Mouse (Mus musculus): ENCODE measurements around the gene Fryl. TPM values are rescaled to one million over a fixed set of nuclear protein-coding genes. Genes with fewer than 3 reads are reported as not detected.

Fryl gene
- polyA plus RNA-seq, 1 experiment from 2014 or later = 24.2 TPM

DNA sequence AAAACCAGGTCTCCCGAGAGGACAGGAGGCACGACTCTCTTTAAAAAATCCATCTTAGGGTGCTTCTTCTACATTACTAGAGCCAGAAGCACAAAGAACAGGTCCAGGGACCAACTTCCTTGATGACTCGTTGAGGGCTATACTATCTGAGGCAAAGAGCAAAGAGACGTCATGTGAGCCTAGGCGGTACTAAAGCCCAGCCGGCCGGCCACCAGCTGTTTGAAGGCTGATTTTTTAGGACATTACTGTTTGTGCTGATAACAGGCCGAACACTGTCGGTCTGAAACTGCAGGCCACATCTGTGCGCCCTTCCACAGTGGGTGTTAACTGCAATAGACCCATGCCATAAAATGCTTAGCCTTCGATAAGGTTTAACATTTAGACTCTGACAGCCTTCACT lies 64.7 kb downstream of the Fryl start:
- Histone ChIP-seq H3K27me3 (ENCODE audit: control insufficient read depth, insufficient read depth, low read length) (no peaks in the 10 kb centered on the region), H3K4me3 (ENCODE audit: low read depth, low read length) (no peak overlapping the region), H3K27ac (replicated peaks; ENCODE audit: low read depth, low read length) (no peak overlapping the region), H3K36me3 (ENCODE audit: control insufficient read depth, insufficient read depth, low read length) (0 out of 2 replicates have a peak, but pooled peaks cover 2% of the 10 kb centered on the region), H3K9me3 (ENCODE audit: control insufficient read depth, low read length) (no peaks in the 10 kb centered on the region), H3K9ac (ENCODE audit: low read length) (no peak overlapping the region), H3K4me1 (ENCODE audit: control insufficient read depth, insufficient read depth, low read length) (0 out of 2 replicates have a peak, but pooled peaks cover 6% of the 10 kb centered on the region), H3K4me2 (ENCODE audit: low read depth, severe bottlenecking) (no peak overlapping the region)
- WGBS = 66% methylated on average over 11 of the region's 11 CpGs
- DNase-seq (ENCODE audit: low spot score) (no peak), ATAC-seq (ENCODE audit: insufficient number of reproducible peaks, low FRiP score, low TSS enrichment, low read depth) (no peak)

DNA sequence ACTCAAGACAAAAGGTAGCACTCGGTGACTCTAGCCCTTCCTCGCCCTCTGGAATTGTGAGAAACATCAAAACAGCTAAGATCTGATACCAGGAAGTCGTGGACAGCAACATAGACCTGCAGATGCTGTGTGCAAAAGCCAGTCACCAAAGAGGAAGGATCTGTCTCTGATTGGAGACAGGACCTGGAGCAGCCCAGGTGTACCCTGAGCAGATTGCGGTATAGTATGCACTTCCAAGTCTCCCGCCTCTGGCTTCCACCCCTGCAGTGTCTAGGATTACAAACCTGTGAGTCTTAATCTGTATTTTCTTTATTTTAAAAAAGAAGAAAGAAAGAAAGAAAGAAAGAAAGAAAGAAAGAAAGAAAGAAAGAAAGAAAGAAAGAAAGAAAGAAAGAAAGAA lies 66.3 kb downstream of the Fryl start:
- no peak overlapping the region for H3K4me2 ChIP-seq (ENCODE audit: low read depth, severe bottlenecking)
- DNase-seq (ENCODE audit: low spot score) (no peak), ATAC-seq (ENCODE audit: insufficient number of reproducible peaks, low FRiP score, low TSS enrichment, low read depth) (no peak)
- H3K9me3 ChIP-seq (ENCODE audit: control insufficient read depth, low read length) = no peaks in the 10 kb centered on the region
- H3K4me1 ChIP-seq (ENCODE audit: control insufficient read depth, insufficient read depth, low read length) = 0 out of 2 replicates have a peak, but pooled peaks cover 6% of the 10 kb centered on the region
- WGBS = 84% methylated on average over 5 of the region's 5 CpGs
- no peak overlapping the region for H3K27ac ChIP-seq (replicated peaks; ENCODE audit: low read depth, low read length)
- no peak overlapping the region for H3K9ac ChIP-seq (ENCODE audit: low read length)
- no peaks in the 10 kb centered on the region for H3K27me3 ChIP-seq (ENCODE audit: control insufficient read depth, insufficient read depth, low read length)
- H3K4me3 ChIP-seq (ENCODE audit: low read depth, low read length) = no peak overlapping the region
- H3K36me3 ChIP-seq (ENCODE audit: control insufficient read depth, insufficient read depth, low read length) = 0 out of 2 replicates have a peak, but pooled peaks cover 2% of the 10 kb centered on the region

DNA sequence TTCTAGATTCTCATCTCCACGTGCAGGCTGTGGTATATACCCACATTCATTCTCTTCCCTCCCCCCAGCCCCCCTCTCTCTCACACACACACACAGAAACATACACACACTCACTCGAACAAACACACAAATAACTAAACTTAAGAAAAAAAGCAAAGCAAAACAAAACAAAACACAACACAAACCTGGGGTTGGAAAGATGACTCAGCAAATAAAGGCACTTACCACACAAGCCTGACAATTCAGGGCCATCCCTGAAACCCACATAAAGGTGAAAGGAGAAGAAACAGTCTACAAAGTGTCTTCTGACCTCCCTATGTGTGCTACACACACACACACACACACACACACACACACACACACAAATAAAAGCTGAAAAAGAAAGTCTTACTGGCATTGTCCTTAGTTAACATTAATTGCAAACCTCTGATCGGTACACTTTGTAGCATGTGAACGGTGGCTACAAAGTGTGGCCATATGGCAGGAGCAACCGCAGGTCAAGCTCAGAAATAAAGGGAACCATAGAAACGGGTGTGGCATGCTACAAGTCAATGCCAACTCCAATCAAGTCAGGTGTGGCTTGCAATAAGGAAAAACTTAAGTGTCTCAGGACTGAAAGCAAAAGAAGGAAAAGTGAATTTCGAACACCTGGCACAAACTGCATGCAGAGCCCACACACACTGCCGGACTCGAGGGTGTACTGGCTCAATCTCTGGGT lies 66.8 kb downstream of the Fryl start:
- no peak overlapping the region for H3K27ac ChIP-seq (replicated peaks; ENCODE audit: low read depth, low read length)
- ATAC-seq (ENCODE audit: insufficient number of reproducible peaks, low FRiP score, low TSS enrichment, low read depth) (no peak), DNase-seq (ENCODE audit: low spot score) (no peak)
- H3K36me3 ChIP-seq (ENCODE audit: control insufficient read depth, insufficient read depth, low read length) = 0 out of 2 replicates have a peak, but pooled peaks cover 2% of the 10 kb centered on the region
- 79% methylated on average over 9 of the region's 9 CpGs for WGBS
- no peaks in the 10 kb centered on the region for H3K27me3 ChIP-seq (ENCODE audit: control insufficient read depth, insufficient read depth, low read length)
- no peaks in the 10 kb centered on the region for H3K9me3 ChIP-seq (ENCODE audit: control insufficient read depth, low read length)
- no peak overlapping the region for H3K4me2 ChIP-seq (ENCODE audit: low read depth, severe bottlenecking)
- H3K4me3 ChIP-seq (ENCODE audit: low read depth, low read length) = no peak overlapping the region
- H3K9ac ChIP-seq (ENCODE audit: low read length) = no peak overlapping the region
- H3K4me1 ChIP-seq (ENCODE audit: control insufficient read depth, insufficient read depth, low read length) = 0 out of 2 replicates have a peak, but pooled peaks cover 6% of the 10 kb centered on the region

DNA sequence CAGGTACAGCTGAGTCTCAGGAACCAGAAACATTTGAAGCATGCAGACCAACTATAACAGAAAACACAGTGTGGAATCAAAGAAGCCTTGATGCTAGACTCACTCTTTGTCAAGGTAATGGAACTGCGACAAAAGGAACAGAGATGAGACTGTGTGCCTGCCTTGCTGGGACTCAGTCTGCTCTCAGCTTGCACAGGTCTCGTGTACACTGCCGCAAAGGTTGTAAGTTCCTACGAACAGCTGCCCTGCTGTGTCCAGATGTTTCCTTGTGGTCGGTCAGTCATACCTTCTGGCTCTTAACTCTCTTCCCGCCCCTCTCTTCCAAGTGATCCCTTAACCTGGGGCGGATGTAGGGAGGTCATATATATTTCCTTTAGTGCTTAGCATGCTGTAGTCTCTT lies 67.8 kb downstream of the Fryl start:
- 0 out of 2 replicates have a peak, but pooled peaks cover 6% of the 10 kb centered on the region for H3K4me1 ChIP-seq (ENCODE audit: control insufficient read depth, insufficient read depth, low read length)
- no peak overlapping the region for H3K9ac ChIP-seq (ENCODE audit: low read length)
- H3K4me2 ChIP-seq (ENCODE audit: low read depth, severe bottlenecking) = no peak overlapping the region
- no peaks in the 10 kb centered on the region for H3K9me3 ChIP-seq (ENCODE audit: control insufficient read depth, low read length)
- no peak overlapping the region for H3K4me3 ChIP-seq (ENCODE audit: low read depth, low read length)
- ATAC-seq (ENCODE audit: insufficient number of reproducible peaks, low FRiP score, low TSS enrichment, low read depth) = no peak
- WGBS = 58% methylated on average over 7 of the region's 7 CpGs
- no peaks in the 10 kb centered on the region for H3K36me3 ChIP-seq (ENCODE audit: control insufficient read depth, insufficient read depth, low read length)
- H3K27me3 ChIP-seq (ENCODE audit: control insufficient read depth, insufficient read depth, low read length) = no peaks in the 10 kb centered on the region
- no peak for DNase-seq (ENCODE audit: low spot score)
- no peak overlapping the region for H3K27ac ChIP-seq (replicated peaks; ENCODE audit: low read depth, low read length)

DNA sequence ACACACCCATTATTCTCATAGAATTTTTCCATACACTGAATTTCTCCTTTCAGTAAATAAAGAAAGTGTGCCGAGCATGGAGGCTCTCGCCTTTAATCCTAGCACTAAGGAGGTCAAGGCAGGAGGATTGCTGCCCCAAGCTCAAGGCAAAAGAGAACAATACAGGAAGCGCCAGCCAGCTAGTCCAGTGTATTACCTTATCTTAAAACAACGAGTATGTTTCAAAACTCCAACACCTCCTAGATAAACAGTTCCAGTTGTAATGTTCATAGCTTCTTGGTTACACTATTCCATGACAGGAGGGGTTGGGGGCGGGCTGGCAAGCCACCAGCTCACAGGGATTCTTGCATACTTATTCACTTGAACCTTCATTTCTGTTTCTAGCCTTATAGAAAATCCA lies 68.3 kb downstream of the Fryl start:
- 89% methylated on average over 5 of the region's 5 CpGs for WGBS
- ATAC-seq (ENCODE audit: insufficient number of reproducible peaks, low FRiP score, low TSS enrichment, low read depth) (no peak), DNase-seq (ENCODE audit: low spot score) (no peak)
- Histone ChIP-seq H3K4me2 (ENCODE audit: low read depth, severe bottlenecking) (no peak overlapping the region), H3K4me1 (ENCODE audit: control insufficient read depth, insufficient read depth, low read length) (0 out of 2 replicates have a peak, but pooled peaks cover 2% of the 10 kb centered on the region), H3K9ac (ENCODE audit: low read length) (no peak overlapping the region), H3K36me3 (ENCODE audit: control insufficient read depth, insufficient read depth, low read length) (no peaks in the 10 kb centered on the region), H3K4me3 (ENCODE audit: low read depth, low read length) (no peak overlapping the region), H3K27me3 (ENCODE audit: control insufficient read depth, insufficient read depth, low read length) (no peaks in the 10 kb centered on the region), H3K27ac (replicated peaks; ENCODE audit: low read depth, low read length) (no peak overlapping the region), H3K9me3 (ENCODE audit: control insufficient read depth, low read length) (no peaks in the 10 kb centered on the region)

DNA sequence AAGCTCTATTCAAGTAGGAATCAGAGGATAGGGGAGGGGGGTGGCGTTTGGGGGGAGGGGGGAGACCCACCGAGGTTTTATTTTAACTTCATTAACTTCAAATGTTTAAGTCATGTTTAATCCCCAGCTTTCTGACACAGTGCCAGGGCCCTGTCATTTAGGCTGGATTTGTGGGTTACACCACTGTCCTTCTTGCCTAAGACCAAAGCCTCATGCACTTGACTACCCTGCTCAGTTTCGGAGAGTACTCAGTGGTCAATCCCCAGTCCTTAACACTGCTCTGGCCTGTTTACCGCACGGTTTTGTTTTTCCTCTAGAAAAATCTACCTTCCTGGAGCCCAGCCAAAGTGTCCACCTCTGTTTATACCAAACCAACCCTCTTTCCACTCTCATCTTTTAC lies 69.5 kb downstream of the Fryl start:
- Histone ChIP-seq H3K9ac (ENCODE audit: low read length) (no peak overlapping the region), H3K4me1 (ENCODE audit: control insufficient read depth, insufficient read depth, low read length) (no peaks in the 10 kb centered on the region), H3K4me2 (ENCODE audit: low read depth, severe bottlenecking) (no peak overlapping the region), H3K36me3 (ENCODE audit: control insufficient read depth, insufficient read depth, low read length) (no peaks in the 10 kb centered on the region), H3K9me3 (ENCODE audit: control insufficient read depth, low read length) (no peaks in the 10 kb centered on the region), H3K4me3 (ENCODE audit: low read depth, low read length) (no peak overlapping the region), H3K27ac (replicated peaks; ENCODE audit: low read depth, low read length) (no peak overlapping the region), H3K27me3 (ENCODE audit: control insufficient read depth, insufficient read depth, low read length) (no peaks in the 10 kb centered on the region)
- 92% methylated on average over 5 of the region's 5 CpGs for WGBS
- ATAC-seq (ENCODE audit: insufficient number of reproducible peaks, low FRiP score, low TSS enrichment, low read depth) (no peak), DNase-seq (ENCODE audit: low spot score) (no peak)

DNA sequence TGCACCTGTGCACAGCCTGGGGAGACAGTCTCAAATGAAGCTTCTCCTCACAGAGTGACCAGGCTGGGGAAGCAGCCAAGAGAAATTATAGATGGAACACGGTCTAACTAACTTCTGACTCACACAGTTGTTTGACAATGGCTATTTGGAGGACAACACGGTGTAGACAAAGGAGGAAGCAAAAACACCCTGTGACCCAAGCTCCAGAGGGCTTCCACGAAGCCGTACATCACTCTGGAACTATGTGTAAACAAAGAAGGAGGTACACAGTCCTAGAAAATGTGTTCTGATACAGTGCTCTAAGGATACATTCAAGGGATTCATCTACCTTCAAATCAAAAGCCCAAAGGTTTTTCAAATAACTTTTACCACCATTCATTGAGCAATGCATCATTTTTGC lies 71.0 kb downstream of the Fryl start:
- H3K9ac ChIP-seq (ENCODE audit: low read length) = no peak overlapping the region
- ATAC-seq (ENCODE audit: insufficient number of reproducible peaks, low FRiP score, low TSS enrichment, low read depth) (no peak), DNase-seq (ENCODE audit: low spot score) (no peak)
- no peak overlapping the region for H3K4me2 ChIP-seq (ENCODE audit: low read depth, severe bottlenecking)
- WGBS = 89% methylated on average over 4 of the region's 4 CpGs
- H3K27ac ChIP-seq (replicated peaks; ENCODE audit: low read depth, low read length) = no peak overlapping the region
- H3K27me3 ChIP-seq (ENCODE audit: control insufficient read depth, insufficient read depth, low read length) = no peaks in the 10 kb centered on the region
- no peaks in the 10 kb centered on the region for H3K4me1 ChIP-seq (ENCODE audit: control insufficient read depth, insufficient read depth, low read length)
- H3K9me3 ChIP-seq (ENCODE audit: control insufficient read depth, low read length) = no peaks in the 10 kb centered on the region
- no peak overlapping the region for H3K4me3 ChIP-seq (ENCODE audit: low read depth, low read length)
- H3K36me3 ChIP-seq (ENCODE audit: control insufficient read depth, insufficient read depth, low read length) = no peaks in the 10 kb centered on the region

DNA sequence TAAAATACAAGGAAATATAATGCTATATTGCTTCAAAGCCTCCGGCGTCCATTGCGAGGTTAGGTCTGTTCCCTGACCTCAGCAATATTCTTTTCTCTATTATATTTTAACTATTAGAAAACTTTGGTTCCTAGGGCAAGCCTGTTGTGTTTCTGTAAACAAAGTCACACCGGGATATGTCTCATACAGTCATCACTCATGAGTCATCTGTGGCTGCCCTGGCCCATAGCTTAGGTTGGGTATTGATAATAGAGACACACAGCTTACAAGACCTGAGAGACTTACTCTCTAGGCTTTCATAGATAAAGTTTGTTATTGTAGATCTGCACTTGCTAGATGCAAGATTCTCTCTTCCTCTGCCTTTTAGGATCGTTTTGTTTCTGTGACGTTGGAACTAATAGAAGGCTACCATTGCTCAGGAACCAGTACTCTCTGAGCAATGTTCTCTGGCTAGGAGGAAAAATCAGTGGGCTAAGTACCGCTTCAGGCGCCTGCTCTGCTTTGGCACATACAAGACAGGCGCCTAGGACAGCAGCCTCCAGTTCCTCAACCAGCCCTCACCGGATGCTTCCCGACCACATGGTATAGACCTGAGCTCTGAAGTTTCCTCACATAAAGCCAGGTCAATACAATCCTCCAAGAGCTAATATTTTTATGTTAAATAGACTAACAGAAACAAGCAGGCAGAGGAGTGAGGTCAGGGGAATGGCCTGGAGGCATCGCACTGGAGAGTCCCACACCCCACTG lies 73.5 kb downstream of the Fryl start:
- DNase-seq (ENCODE audit: low spot score) (no peak), ATAC-seq (ENCODE audit: insufficient number of reproducible peaks, low FRiP score, low TSS enrichment, low read depth) (no peak)
- WGBS = 91% methylated on average over 12 of the region's 12 CpGs
- Histone ChIP-seq H3K4me3 (ENCODE audit: low read depth, low read length) (no peak overlapping the region), H3K9ac (ENCODE audit: low read length) (no peak overlapping the region), H3K27ac (replicated peaks; ENCODE audit: low read depth, low read length) (no peak overlapping the region), H3K27me3 (ENCODE audit: control insufficient read depth, insufficient read depth, low read length) (no peaks in the 10 kb centered on the region), H3K4me2 (ENCODE audit: low read depth, severe bottlenecking) (no peak overlapping the region), H3K4me1 (ENCODE audit: control insufficient read depth, insufficient read depth, low read length) (no peaks in the 10 kb centered on the region), H3K36me3 (ENCODE audit: control insufficient read depth, insufficient read depth, low read length) (no peaks in the 10 kb centered on the region), H3K9me3 (ENCODE audit: control insufficient read depth, low read length) (no peaks in the 10 kb centered on the region)

All from limb, embryonic 11.5 days (tissue).